Mouse (Mus musculus) bone marrow, adult 2 months (tissue): Measurements from ENCODE around the gene Coq8b. TPM values are rescaled to one million over a fixed set of nuclear protein-coding genes. Genes with fewer than 3 reads are reported as not detected.

Experiments
- H3K27ac ChIP-seq: fragments of 200-500 bp; 2 replicates; pipeline ENCODE4 v1.5.1; 2012; ENCODE audit warnings: low read depth, mild to moderate bottlenecking, control low read depth, inconsistent platforms, low read length; ENCODE audit not compliant: control insufficient read depth, poor library complexity, insufficient read depth
- H3K4me1 ChIP-seq: fragments of 200-500 bp; 2 replicates; pipeline ENCODE4 v1.6.1; 2011; ENCODE audit warnings: low read length; ENCODE audit not compliant: control insufficient read depth, insufficient read depth
- H3K4me3 ChIP-seq: fragments of 200-500 bp; replicated peaks from 2 replicates; pipeline ENCODE3; 2011; ENCODE audit warnings: mild to moderate bottlenecking, low read depth, low read length, control low read depth; ENCODE audit not compliant: control insufficient read depth
- CTCF ChIP-seq: fragments of 200-500 bp; IDR thresholded peaks from 2 replicates; pipeline ENCODE4 v1.5.1; 2011; ENCODE audit warnings: low read length, control low read depth; ENCODE audit not compliant: control insufficient read depth, insufficient read depth
- POLR2A ChIP-seq: fragments of 200-500 bp; IDR thresholded peaks from 2 replicates; pipeline ENCODE4 v1.6.1; 2011; ENCODE audit warnings: low read depth, mild to moderate bottlenecking, control low read depth, low read length, borderline replicate concordance; ENCODE audit not compliant: control insufficient read depth
- WGBS: fragments of 180-500 bp; shearing (Covaris S2); methylation state at CpG from one replicate; pipeline ENCODE4 v1.1.7; 2018; 5-methylcytosine and 5-hydroxymethylcytosine counted together
- polyA plus RNA-seq: library from polyadenylated mRNA; stranded (reverse); fragments of >200 nt; gene quantifications from 2 replicates; pipeline ENCODE4 v1.2.4, GENCODE M21; 2011; ENCODE audit warnings: low replicate concordance; ENCODE audit not compliant: missing spikeins, insufficient read depth, insufficient read length

Coq8b gene
- polyA plus RNA-seq, 1 experiment: 17.3 TPM

- TF ChIP-seq POLR2A: no peak
- 80% methylated on average over 20 of the region's 20 CpGs for WGBS
- no peak overlapping the region for H3K4me3 ChIP-seq
- no peak overlapping the region for H3K27ac ChIP-seq
- no peaks in the 10 kb centered on the region for H3K4me1 ChIP-seq
These were observed 33.8 kb downstream of the Coq8b start for GRCm38 (mm10) chr7:27266515-27267128.

- H3K4me3 ChIP-seq: no peak overlapping the region
- WGBS: 89% methylated on average over 8 of the region's 8 CpGs
- peak; percentile 22; the same call in 1 of the 2 replicates for TF ChIP-seq CTCF
- no peak for TF ChIP-seq POLR2A
- no peak overlapping the region for H3K27ac ChIP-seq
- H3K4me1 ChIP-seq: no peaks in the 10 kb centered on the region
These were observed 38.6 kb downstream of the Coq8b start for GRCm38 (mm10) chr7:27271423-27271822.

- WGBS: 76% methylated on average over 32 of the region's 32 CpGs
- Histone ChIP-seq H3K4me3 (no peak overlapping the region), H3K27ac (no peak overlapping the region), H3K4me1 (no peaks in the 10 kb centered on the region)
- TF ChIP-seq POLR2A: no peak
- TF ChIP-seq CTCF: peak; percentile 51
These were observed 41.0 kb downstream of the Coq8b start for GRCm38 (mm10) chr7:27273739-27274351.

GRCm38 (mm10) chr7:27274916-27275315 is 42.1 kb downstream of the Coq8b start:
- Histone ChIP-seq H3K27ac (no peak overlapping the region), H3K4me3 (no peak overlapping the region), H3K4me1 (no peaks in the 10 kb centered on the region)
- WGBS: 86% methylated on average over 4 of the region's 4 CpGs
- TF ChIP-seq CTCF (no peak), POLR2A (no peak)

- H3K4me3 ChIP-seq: no peak overlapping the region
- TF ChIP-seq CTCF (no peak), POLR2A (no peak)
- H3K27ac ChIP-seq: no peak overlapping the region
- 50% methylated on average over 7 of the region's 7 CpGs for WGBS
- H3K4me1 ChIP-seq: no peaks in the 10 kb centered on the region
These were observed 43.2 kb downstream of the Coq8b start for GRCm38 (mm10) chr7:27276021-27276420.

- WGBS: 84% methylated on average over 3 of the region's 3 CpGs
- TF ChIP-seq POLR2A (no peak), CTCF (peak; percentile 35; the same call in 1 of the 2 replicates)
- Histone ChIP-seq H3K4me3 (no peak overlapping the region), H3K4me1 (no peaks in the 10 kb centered on the region), H3K27ac (no peak overlapping the region)
These were observed 44.4 kb downstream of the Coq8b start for GRCm38 (mm10) chr7:27277191-27277590.

GRCm38 (mm10) chr7:27281717-27282116 is 48.9 kb downstream of the Coq8b start:
- no peak for TF ChIP-seq CTCF
- TF ChIP-seq POLR2A: no peak
- WGBS: 68% methylated on average over 13 of the region's 13 CpGs
- no peaks in the 10 kb centered on the region for H3K4me1 ChIP-seq
- no peak overlapping the region for H3K27ac ChIP-seq
- H3K4me3 ChIP-seq: no peak overlapping the region

- 85% methylated on average over 4 of the region's 4 CpGs for WGBS
- TF ChIP-seq CTCF: no peak
- no peak for TF ChIP-seq POLR2A
These were observed 49.4 kb downstream of the Coq8b start for GRCm38 (mm10) chr7:27282225-27282624.

GRCm38 (mm10) chr7:27284865-27285697 is 52.3 kb downstream of the Coq8b start:
- Histone ChIP-seq H3K27ac (no peak overlapping the region), H3K4me3 (no peak overlapping the region), H3K4me1 (no peaks in the 10 kb centered on the region)
- 8% methylated on average over 28 of the region's 28 CpGs for WGBS
- TF ChIP-seq POLR2A (no peak), CTCF (peak; percentile 38; the same call in 1 of the 2 replicates)

More at GRCm38 (mm10) chr7:27282225-27282624, 49.4 kb downstream of the Coq8b start:
- Histone ChIP-seq H3K4me3 (no peak overlapping the region), H3K27ac (no peak overlapping the region), H3K4me1 (no peaks in the 10 kb centered on the region)
